Mouse (Mus musculus) lung, embryonic 15.5 days (tissue): ENCODE data around the gene Sept14. TPM values are rescaled to one million over a fixed set of nuclear protein-coding genes. Genes with fewer than 3 reads are reported as not detected.
"Not testable (repeated sequence)": the region's sequence is repeated elsewhere in the genome, so short reads cannot be mapped to it uniquely, and the experiment has no call there.

Experiments used
- ATAC-seq: fragments of 200-750 bp; cut with Nextera tagmentation; 2 replicates; pipeline ENCODE4 v1.8.0; 2017; ENCODE audit warnings: moderate number of reproducible peaks, borderline replicate concordance; ENCODE audit not compliant: low FRiP score, low TSS enrichment; ENCODE audit errors: extremely low read depth
- H3K27ac ChIP-seq: fragments of 300-500 bp; sonication (generic); 2 replicates; pipeline ENCODE4 v1.5.1; 2015; ENCODE audit warnings: moderate library complexity, mild to moderate bottlenecking, inconsistent platforms
- H3K27me3 ChIP-seq: fragments of 300-500 bp; sonication (generic); 2 replicates; pipeline ENCODE4 v1.6.1; 2015; ENCODE audit warnings: inconsistent platforms
- H3K36me3 ChIP-seq: fragments of 300-500 bp; sonication (generic); 2 replicates; pipeline ENCODE4 v1.6.1; 2015; ENCODE audit warnings: inconsistent platforms
- H3K4me1 ChIP-seq: fragments of 300-500 bp; sonication (generic); 2 replicates; pipeline ENCODE4 v1.6.1; 2015; ENCODE audit warnings: inconsistent platforms
- H3K4me2 ChIP-seq: fragments of 300-500 bp; sonication (generic); 2 replicates; pipeline ENCODE4 v1.6.1; 2015; ENCODE audit warnings: inconsistent platforms, mild to moderate bottlenecking, moderate library complexity
- H3K4me3 ChIP-seq: fragments of 300-500 bp; sonication (generic); 2 replicates; pipeline ENCODE4 v1.5.1; 2015; ENCODE audit warnings: mild to moderate bottlenecking, inconsistent platforms
- H3K9ac ChIP-seq: fragments of 300-500 bp; sonication (generic); 2 replicates; pipeline ENCODE4 v1.6.1; 2015; ENCODE audit warnings: inconsistent platforms
- H3K9me3 ChIP-seq: fragments of 300-500 bp; sonication (generic); 2 replicates; pipeline ENCODE4 v1.6.1; 2016; ENCODE audit warnings: inconsistent platforms
- WGBS: fragments of 180-500 bp; shearing (Covaris S2); methylation state at CpG from one replicate; pipeline ENCODE4 v1.1.7; 2015; 5-methylcytosine and 5-hydroxymethylcytosine counted together
- polyA plus RNA-seq: library from polyadenylated mRNA; unstranded; fragments of >200 nt; fragmentation: Nextera tagmentation; extraction: Ambion mirVana; gene quantifications from 2 replicates; pipeline ENCODE4 v1.2.1, GENCODE M21; 2015

The Sept14 gene
- polyA plus RNA-seq, 1 experiment from 2014 or later: not detected

- Histone ChIP-seq H3K9ac (no peak overlapping the region), H3K9me3 (no peaks in the 10 kb centered on the region), H3K4me2 (no peak overlapping the region), H3K4me1 (peaks cover 17% of the 10 kb centered on the region), H3K27me3 (no peaks in the 10 kb centered on the region), H3K36me3 (peaks cover 34% of the 10 kb centered on the region), H3K27ac (no peak overlapping the region), H3K4me3 (no peak overlapping the region)
- 82% methylated on average over 3 of the region's 3 CpGs for WGBS
- no peak for ATAC-seq
Measured at GRCm38 (mm10) chr5:129720176-129720575, 11.9 kb upstream of the Sept14 start.

GRCm38 (mm10) chr5:129717016-129717415 is 8.7 kb upstream of the Sept14 start:
- Histone ChIP-seq H3K36me3 (peaks cover 34% of the 10 kb centered on the region), H3K27ac (no peak overlapping the region), H3K4me3 (no peak overlapping the region), H3K9ac (no peak overlapping the region), H3K9me3 (no peaks in the 10 kb centered on the region), H3K27me3 (no peaks in the 10 kb centered on the region), H3K4me1 (peaks cover 9% of the 10 kb centered on the region), H3K4me2 (no peak overlapping the region)
- no peak for ATAC-seq
- 72% methylated on average over 9 of the region's 9 CpGs for WGBS

GRCm38 (mm10) chr5:129715326-129715861 is 7.1 kb upstream of the Sept14 start, which contains the start of gene Mrps17:
Gene Mrps17 (plus strand): TSS chr5:129715497.
- Histone ChIP-seq H3K36me3 (peaks cover 33% of the 10 kb centered on the region), H3K4me2 (peak within 1 kb of the TSS; percentile 63), H3K27ac (peak within 1 kb of the TSS; percentile 41), H3K4me1 (peaks cover 9% of the 10 kb centered on the region), H3K9me3 (no peaks in the 10 kb centered on the region), H3K9ac (peak within 1 kb of the TSS; percentile 81), H3K27me3 (no peaks in the 10 kb centered on the region), H3K4me3 (peak within 1 kb of the TSS; percentile 81)
- under 1% methylated on average over 33 of the region's 33 CpGs for WGBS
- ATAC-seq: peak; percentile 96

DNA sequence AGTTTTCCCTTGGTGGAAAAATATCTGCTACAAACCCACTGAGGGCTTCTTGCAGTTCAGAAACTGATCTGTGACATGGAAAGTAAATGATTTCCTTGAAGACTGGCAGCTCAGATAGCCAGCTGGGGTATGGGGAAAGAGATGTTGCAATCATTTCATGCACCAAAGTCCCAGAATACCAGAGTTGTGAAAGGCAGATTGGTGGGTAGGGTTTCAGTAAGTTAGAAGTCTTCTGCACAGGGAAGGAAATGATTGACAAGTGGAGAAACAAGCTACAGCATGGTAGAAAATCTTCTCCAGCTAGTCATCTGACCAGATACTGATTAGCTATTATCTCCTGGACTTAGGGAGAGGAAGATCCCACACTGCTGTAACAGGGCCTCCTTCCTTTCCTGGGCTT is 4.9 kb downstream of the Sept14 start:
- no peak for ATAC-seq
- Histone ChIP-seq H3K27ac (no peak overlapping the region), H3K27me3 (0 out of 2 replicates have a peak, but pooled peaks cover 4% of the 10 kb centered on the region), H3K9me3 (no peaks in the 10 kb centered on the region), H3K4me2 (no peak overlapping the region), H3K36me3 (no peaks in the 10 kb centered on the region), H3K9ac (no peak overlapping the region), H3K4me3 (no peak overlapping the region), H3K4me1 (no peaks in the 10 kb centered on the region)

DNA sequence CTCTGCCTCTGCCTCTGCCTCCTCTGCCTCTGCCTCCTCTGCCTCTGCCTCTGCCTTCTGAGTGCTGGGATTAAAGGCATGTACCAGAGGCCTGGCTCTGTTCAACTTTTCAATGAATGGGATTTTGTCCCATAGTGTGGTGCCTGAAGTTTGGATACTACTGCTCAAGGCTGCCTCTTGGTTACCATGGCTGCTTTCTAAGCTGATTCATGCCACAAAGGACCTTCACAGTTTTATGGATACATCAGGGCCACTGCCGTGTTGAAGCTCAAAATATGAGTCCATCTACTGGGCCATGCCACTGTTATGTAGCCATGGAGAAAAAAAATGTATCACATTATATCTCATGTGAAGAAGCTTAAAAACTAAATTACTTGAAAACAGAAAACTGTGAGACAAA is 6.6 kb downstream of the Sept14 start:
- H3K4me1 ChIP-seq: no peaks in the 10 kb centered on the region
- 0 out of 2 replicates have a peak, but pooled peaks cover 4% of the 10 kb centered on the region for H3K27me3 ChIP-seq
- H3K9ac ChIP-seq: no peak overlapping the region
- no peak overlapping the region for H3K4me2 ChIP-seq
- ATAC-seq: no peak
- 76% methylated on average over 1 of the region's 1 CpGs for WGBS
- no peaks in the 10 kb centered on the region for H3K9me3 ChIP-seq
- no peaks in the 10 kb centered on the region for H3K36me3 ChIP-seq
- H3K27ac ChIP-seq: no peak overlapping the region
- H3K4me3 ChIP-seq: no peak overlapping the region

GRCm38 (mm10) chr5:129700506-129700905 is 7.8 kb downstream of the Sept14 start:
- ATAC-seq: no peak
- 25% methylated on average over 2 of the region's 2 CpGs for WGBS
- Histone ChIP-seq H3K27ac (no peak overlapping the region), H3K4me2 (no peak overlapping the region), H3K36me3 (no peaks in the 10 kb centered on the region), H3K27me3 (0 out of 2 replicates have a peak, but pooled peaks cover 4% of the 10 kb centered on the region), H3K4me1 (no peaks in the 10 kb centered on the region), H3K4me3 (no peak overlapping the region), H3K9ac (no peak overlapping the region), H3K9me3 (no peaks in the 10 kb centered on the region)

DNA sequence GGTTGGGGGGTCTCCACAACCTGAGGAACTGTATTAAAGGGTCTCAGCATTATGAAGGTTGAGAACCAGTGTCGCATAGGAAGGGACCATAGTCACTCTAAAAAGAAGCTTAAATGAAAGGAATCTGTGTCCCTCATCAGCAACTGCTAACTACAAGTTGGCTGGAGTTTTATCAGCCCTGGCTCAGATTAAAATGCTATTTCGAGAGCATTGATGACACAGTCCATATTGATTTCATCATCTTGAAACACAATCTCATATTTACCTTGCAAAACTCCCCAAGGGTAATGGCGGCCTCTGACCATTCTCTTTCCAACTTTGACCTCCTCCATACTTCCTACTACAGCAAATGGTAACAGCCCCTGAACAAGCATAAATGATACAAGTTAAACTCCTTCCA is 17.8 kb downstream of the Sept14 start:
- Histone ChIP-seq H3K4me1 (no peaks in the 10 kb centered on the region), H3K4me2 (no peak overlapping the region), H3K27me3 (no peaks in the 10 kb centered on the region), H3K27ac (no peak overlapping the region), H3K9me3 (no peaks in the 10 kb centered on the region), H3K36me3 (no peaks in the 10 kb centered on the region), H3K4me3 (no peak overlapping the region), H3K9ac (no peak overlapping the region)
- ATAC-seq: no peak
- 75% methylated on average over 3 of the region's 3 CpGs for WGBS

DNA sequence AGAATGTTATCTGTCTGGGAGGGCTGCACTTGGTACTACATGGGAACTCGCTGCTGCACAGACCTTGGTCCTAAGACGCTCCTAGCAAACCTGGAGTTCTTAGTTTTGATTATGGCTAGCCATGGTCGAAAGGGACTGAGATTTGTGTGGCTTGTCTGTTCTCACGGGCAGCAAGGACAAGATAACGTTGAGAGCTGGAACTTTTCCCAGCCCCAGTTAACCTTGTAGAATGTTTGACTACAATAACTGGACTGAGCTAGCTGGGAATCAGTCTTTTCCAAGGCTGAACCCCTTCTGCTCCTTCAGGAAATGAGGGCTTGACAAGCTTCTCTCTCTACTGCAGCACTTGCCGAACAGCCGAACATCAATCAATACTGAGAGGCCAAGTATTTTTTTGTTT is 20.7 kb downstream of the Sept14 start:
- H3K27ac ChIP-seq: no peak overlapping the region
- no peaks in the 10 kb centered on the region for H3K27me3 ChIP-seq
- no peak overlapping the region for H3K4me2 ChIP-seq
- no peak overlapping the region for H3K9ac ChIP-seq
- no peaks in the 10 kb centered on the region for H3K36me3 ChIP-seq
- WGBS: 72% methylated on average over 7 of the region's 7 CpGs
- H3K4me1 ChIP-seq: no peaks in the 10 kb centered on the region
- H3K4me3 ChIP-seq: no peak overlapping the region
- no peaks in the 10 kb centered on the region for H3K9me3 ChIP-seq
- no peak for ATAC-seq

- H3K4me3 ChIP-seq, H3K4me1 ChIP-seq, H3K27me3 ChIP-seq, H3K4me2 ChIP-seq, H3K36me3 ChIP-seq, ATAC-seq, H3K27ac ChIP-seq, H3K9ac ChIP-seq, H3K9me3 ChIP-seq: not testable (repeated sequence)
- WGBS: 90% methylated on average over 5 of the region's 5 CpGs
Measured at GRCm38 (mm10) chr5:129685141-129685540, 23.2 kb downstream of the Sept14 start.

DNA sequence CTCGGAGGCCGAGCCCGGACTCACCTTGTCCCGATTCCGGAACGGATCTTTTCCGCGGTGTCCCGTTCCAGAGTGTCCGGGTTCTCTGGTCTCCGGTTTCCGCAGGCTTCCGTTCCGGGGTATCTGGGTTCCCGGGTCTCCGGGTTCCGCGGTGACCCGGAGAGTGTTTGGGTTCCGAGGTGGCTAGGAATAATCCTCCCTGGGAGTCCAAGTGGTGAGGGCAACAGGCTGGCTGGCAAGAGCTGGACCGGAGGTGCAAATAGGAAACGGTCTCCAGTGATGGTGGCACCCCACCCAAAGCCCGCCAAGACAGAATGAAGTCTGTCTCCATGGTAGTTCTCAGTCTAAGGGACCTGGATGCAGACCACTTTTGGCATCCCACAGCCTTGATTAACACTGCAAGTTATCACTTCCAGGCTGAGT is 38.3 kb downstream of the Sept14 start, which contains the start of gene Zfp11:
Zfp11 (minus strand) TSS at position 64 of the 423 bp plus-strand sequence.
- Histone ChIP-seq H3K36me3 (no peaks in the 10 kb centered on the region), H3K9me3 (no peaks in the 10 kb centered on the region), H3K4me3 (peak within 1 kb of the TSS; percentile 75), H3K27me3 (no peaks in the 10 kb centered on the region), H3K27ac (no peak within 1 kb of the TSS), H3K4me2 (peak within 1 kb of the TSS; percentile 76), H3K9ac (peak within 1 kb of the TSS; percentile 78), H3K4me1 (peaks cover 13% of the 10 kb centered on the region)
- 2% methylated on average over 23 of the region's 23 CpGs for WGBS
- peak; percentile 79 for ATAC-seq

DNA sequence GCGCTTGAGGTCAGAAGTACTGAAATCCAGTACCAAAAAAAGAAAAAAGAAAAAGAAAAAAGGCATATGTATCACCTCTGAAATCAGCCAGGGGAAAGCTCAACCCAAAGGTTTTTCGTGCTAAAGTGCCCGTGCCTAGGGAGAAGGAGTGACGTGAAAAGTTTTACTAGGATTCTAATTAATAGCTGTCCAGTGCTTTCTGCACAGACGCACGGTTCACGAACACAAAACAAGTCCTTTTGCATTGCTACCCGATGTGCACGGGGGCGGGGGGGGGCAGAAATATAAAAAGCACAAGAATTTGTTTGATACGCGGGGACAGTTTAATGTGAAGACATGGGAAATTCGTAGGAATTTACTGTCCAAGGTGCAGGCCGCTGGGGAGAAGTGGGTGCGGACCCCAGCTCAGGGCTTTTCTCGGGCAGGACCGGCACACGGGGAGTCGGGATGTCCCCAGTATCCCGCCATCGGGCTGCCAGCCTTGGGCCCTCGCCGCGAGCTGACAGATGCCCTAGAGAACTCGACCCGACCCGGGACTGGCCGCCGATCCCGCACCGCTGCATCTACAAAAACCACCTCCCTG is 38.8 kb downstream of the Sept14 start:
- 1% methylated on average over 31 of the region's 31 CpGs for WGBS
- no peak overlapping the region for H3K27ac ChIP-seq
- H3K36me3 ChIP-seq: no peaks in the 10 kb centered on the region
- peak overlapping the region; percentile 76 for H3K4me2 ChIP-seq
- H3K4me3 ChIP-seq: peak overlapping the region; percentile 75
- H3K27me3 ChIP-seq: no peaks in the 10 kb centered on the region
- peak overlapping the region; percentile 78 for H3K9ac ChIP-seq
- ATAC-seq: peak; percentile 52
- H3K9me3 ChIP-seq: no peaks in the 10 kb centered on the region
- H3K4me1 ChIP-seq: peaks cover 13% of the 10 kb centered on the region

DNA sequence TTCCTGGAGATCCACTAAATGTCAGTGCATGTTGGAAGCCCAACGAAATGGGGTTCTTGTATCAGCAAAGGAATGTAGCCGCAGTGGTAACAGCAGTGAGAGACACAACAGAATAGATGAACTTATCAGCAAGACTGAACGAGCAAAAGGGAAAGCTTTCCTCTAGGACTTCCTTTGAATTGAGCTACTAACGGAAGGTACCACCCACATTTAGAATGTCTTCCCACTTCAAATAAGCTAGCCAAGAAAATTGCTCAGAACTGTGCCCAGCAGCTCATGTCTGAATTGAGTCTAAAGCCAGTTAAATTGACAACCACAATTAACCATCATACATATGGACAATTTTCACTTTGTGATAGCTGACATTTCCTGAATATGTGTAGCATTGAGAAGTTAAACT is 40.5 kb downstream of the Sept14 start:
- ATAC-seq: no peak
- Histone ChIP-seq H3K36me3 (no peaks in the 10 kb centered on the region), H3K4me1 (peaks cover 13% of the 10 kb centered on the region), H3K27ac (no peak overlapping the region), H3K4me2 (no peak overlapping the region), H3K4me3 (no peak overlapping the region), H3K27me3 (no peaks in the 10 kb centered on the region), H3K9ac (no peak overlapping the region), H3K9me3 (no peaks in the 10 kb centered on the region)
- WGBS: 83% methylated on average over 4 of the region's 4 CpGs
